Mouse (Mus musculus): ENCODE data around the gene Ngrn. TPM values are rescaled to one million over a fixed set of nuclear protein-coding genes. Genes with fewer than 3 reads are reported as not detected.
A peak's percentile ranks its signal among the peaks of the same experiment; 100 is the strongest.

Ngrn gene
- polyA plus RNA-seq, 1 experiment from 2014 or later, result 47.4 TPM

GRCm38 (mm10) chr7:80252437-80252836 is 8.6 kb upstream of the Ngrn start:
- WGBS, result 79% methylated on average over 7 of the region's 7 CpGs
- Histone ChIP-seq H3K36me3 (ENCODE audit: control insufficient read depth, insufficient read depth, low read length) (no peaks in the 10 kb centered on the region), H3K27ac (ENCODE audit: low read length) (no peak overlapping the region), H3K9me3 (ENCODE audit: control insufficient read depth, low read length) (no peaks in the 10 kb centered on the region), H3K4me3 (ENCODE audit: low read length) (no peak overlapping the region), H3K27me3 (ENCODE audit: control insufficient read depth, insufficient read depth, low read depth, low read length) (no peaks in the 10 kb centered on the region), H3K4me2 (ENCODE audit: low read depth, low read length) (no peak overlapping the region), H3K9ac (ENCODE audit: low read length) (no peak overlapping the region), H3K4me1 (replicated peaks; ENCODE audit: control insufficient read depth, insufficient read depth, low read length) (no peaks in the 10 kb centered on the region)
- no peak for ATAC-seq (ENCODE audit: low read depth)

GRCm38 (mm10) chr7:80252886-80253285 is 8.1 kb upstream of the Ngrn start:
- Histone ChIP-seq H3K9ac (ENCODE audit: low read length) (no peak overlapping the region), H3K27ac (ENCODE audit: low read length) (no peak overlapping the region), H3K9me3 (ENCODE audit: control insufficient read depth, low read length) (no peaks in the 10 kb centered on the region), H3K4me1 (replicated peaks; ENCODE audit: control insufficient read depth, insufficient read depth, low read length) (no peaks in the 10 kb centered on the region), H3K4me2 (ENCODE audit: low read depth, low read length) (no peak overlapping the region), H3K27me3 (ENCODE audit: control insufficient read depth, insufficient read depth, low read depth, low read length) (no peaks in the 10 kb centered on the region), H3K4me3 (ENCODE audit: low read length) (no peak overlapping the region), H3K36me3 (ENCODE audit: control insufficient read depth, insufficient read depth, low read length) (no peaks in the 10 kb centered on the region)
- 80% methylated on average over 11 of the region's 11 CpGs for WGBS
- ATAC-seq (ENCODE audit: low read depth), result no peak

- 70% methylated on average over 2 of the region's 2 CpGs for WGBS
- Histone ChIP-seq H3K9me3 (ENCODE audit: control insufficient read depth, low read length) (no peaks in the 10 kb centered on the region), H3K27ac (ENCODE audit: low read length) (no peak overlapping the region), H3K9ac (ENCODE audit: low read length) (no peak overlapping the region), H3K36me3 (ENCODE audit: control insufficient read depth, insufficient read depth, low read length) (no peaks in the 10 kb centered on the region), H3K4me3 (ENCODE audit: low read length) (no peak overlapping the region), H3K4me2 (ENCODE audit: low read depth, low read length) (no peak overlapping the region), H3K27me3 (ENCODE audit: control insufficient read depth, insufficient read depth, low read depth, low read length) (no peaks in the 10 kb centered on the region), H3K4me1 (replicated peaks; ENCODE audit: control insufficient read depth, insufficient read depth, low read length) (peaks cover 5% of the 10 kb centered on the region; the same call in 1 of the 2 replicates)
- no peak for ATAC-seq (ENCODE audit: low read depth)
Observed at GRCm38 (mm10) chr7:80255981-80256380, 5.0 kb upstream of the Ngrn start.

- no peak for ATAC-seq (ENCODE audit: low read depth)
- no peak overlapping the region for H3K9ac ChIP-seq (ENCODE audit: low read length)
- 55% methylated on average over 2 of the region's 2 CpGs for WGBS
- no peaks in the 10 kb centered on the region for H3K9me3 ChIP-seq (ENCODE audit: control insufficient read depth, low read length)
- H3K36me3 ChIP-seq (ENCODE audit: control insufficient read depth, insufficient read depth, low read length), result no peaks in the 10 kb centered on the region
- H3K27me3 ChIP-seq (ENCODE audit: control insufficient read depth, insufficient read depth, low read depth, low read length), result no peaks in the 10 kb centered on the region
- H3K4me2 ChIP-seq (ENCODE audit: low read depth, low read length), result no peak overlapping the region
- H3K4me1 ChIP-seq (replicated peaks; ENCODE audit: control insufficient read depth, insufficient read depth, low read length), result peaks cover 11% of the 10 kb centered on the region
- H3K27ac ChIP-seq (ENCODE audit: low read length), result no peak overlapping the region
- no peak overlapping the region for H3K4me3 ChIP-seq (ENCODE audit: low read length)
Observed at GRCm38 (mm10) chr7:80257706-80258105, 3.3 kb upstream of the Ngrn start.

DNA sequence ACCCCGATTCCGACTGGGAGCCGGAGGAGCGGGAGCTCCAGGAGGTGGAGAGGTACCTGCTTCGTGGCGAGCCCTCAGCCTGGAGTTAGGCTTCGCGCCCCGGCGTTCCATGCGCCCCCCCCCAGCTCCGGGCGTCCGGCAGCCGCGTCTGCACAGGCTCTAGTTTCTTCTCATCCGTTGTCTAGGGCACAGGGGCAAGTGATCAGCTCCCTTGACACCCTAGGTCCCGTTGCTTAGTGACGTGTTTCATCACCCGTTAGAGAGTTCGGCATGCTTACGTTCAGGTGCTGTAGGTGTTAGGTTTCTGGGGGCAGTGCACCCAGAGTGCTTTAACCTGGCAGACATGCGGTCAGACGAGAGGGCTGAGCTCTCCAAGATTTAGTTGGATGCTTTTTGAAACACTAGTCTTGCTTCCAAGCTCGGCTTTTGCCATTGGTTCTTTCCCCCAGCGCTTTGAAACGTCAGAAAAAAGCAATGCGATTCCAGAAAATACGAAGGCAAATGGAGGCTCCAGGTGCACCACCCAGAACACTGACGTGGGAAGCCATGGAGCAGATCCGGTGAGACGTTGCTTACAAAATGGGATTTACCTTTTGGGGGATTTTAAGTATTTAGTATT is 466 bp downstream of the Ngrn start:
- Histone ChIP-seq H3K9ac (ENCODE audit: low read length) (peak overlapping the region; percentile 81), H3K4me2 (ENCODE audit: low read depth, low read length) (peak overlapping the region; percentile 82), H3K27me3 (ENCODE audit: control insufficient read depth, insufficient read depth, low read depth, low read length) (no peaks in the 10 kb centered on the region), H3K9me3 (ENCODE audit: control insufficient read depth, low read length) (no peaks in the 10 kb centered on the region), H3K4me1 (replicated peaks; ENCODE audit: control insufficient read depth, insufficient read depth, low read length) (peaks cover 11% of the 10 kb centered on the region), H3K36me3 (ENCODE audit: control insufficient read depth, insufficient read depth, low read length) (peaks cover 21% of the 10 kb centered on the region), H3K4me3 (ENCODE audit: low read length) (peak overlapping the region; percentile 81), H3K27ac (ENCODE audit: low read length) (peak overlapping the region; percentile 55)
- WGBS, result 1% methylated on average over 32 of the region's 32 CpGs
- peak; percentile 62 for ATAC-seq (ENCODE audit: low read depth)

GRCm38 (mm10) chr7:80264606-80265005 is 3.6 kb downstream of the Ngrn start:
- WGBS, result 85% methylated on average over 12 of the region's 12 CpGs
- no peak for ATAC-seq (ENCODE audit: low read depth)
- no peak overlapping the region for H3K4me2 ChIP-seq (ENCODE audit: low read depth, low read length)
- peaks cover 16% of the 10 kb centered on the region for H3K4me1 ChIP-seq (replicated peaks; ENCODE audit: control insufficient read depth, insufficient read depth, low read length)
- no peak overlapping the region for H3K4me3 ChIP-seq (ENCODE audit: low read length)
- no peak overlapping the region for H3K9ac ChIP-seq (ENCODE audit: low read length)
- H3K27ac ChIP-seq (ENCODE audit: low read length), result no peak overlapping the region
- no peaks in the 10 kb centered on the region for H3K27me3 ChIP-seq (ENCODE audit: control insufficient read depth, insufficient read depth, low read depth, low read length)
- H3K9me3 ChIP-seq (ENCODE audit: control insufficient read depth, low read length), result no peaks in the 10 kb centered on the region
- peaks cover 27% of the 10 kb centered on the region for H3K36me3 ChIP-seq (ENCODE audit: control insufficient read depth, insufficient read depth, low read length)

DNA sequence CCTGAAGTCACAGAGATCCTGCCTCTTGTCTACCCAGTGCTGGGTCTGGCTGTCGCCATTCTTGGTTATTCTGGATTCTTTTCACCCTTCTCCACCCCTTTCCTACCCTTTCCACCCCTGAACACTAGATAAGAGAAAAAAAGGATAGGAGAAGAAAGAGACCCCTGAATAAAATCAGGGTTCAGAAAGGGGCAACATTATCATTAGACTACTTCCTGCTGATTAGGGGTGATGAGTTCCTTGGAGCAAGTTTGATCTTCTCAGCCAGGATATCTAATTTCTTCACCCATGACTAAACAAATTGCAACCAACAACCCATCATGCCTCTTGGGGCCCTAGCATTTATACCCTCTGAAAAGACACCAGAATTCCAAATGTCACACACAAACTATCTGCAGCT is 6.7 kb downstream of the Ngrn start:
- Histone ChIP-seq H3K27me3 (ENCODE audit: control insufficient read depth, insufficient read depth, low read depth, low read length) (no peaks in the 10 kb centered on the region), H3K27ac (ENCODE audit: low read length) (no peak overlapping the region), H3K9ac (ENCODE audit: low read length) (no peak overlapping the region), H3K4me2 (ENCODE audit: low read depth, low read length) (no peak overlapping the region), H3K9me3 (ENCODE audit: control insufficient read depth, low read length) (no peaks in the 10 kb centered on the region), H3K4me3 (ENCODE audit: low read length) (no peak overlapping the region), H3K4me1 (replicated peaks; ENCODE audit: control insufficient read depth, insufficient read depth, low read length) (peaks cover 16% of the 10 kb centered on the region), H3K36me3 (ENCODE audit: control insufficient read depth, insufficient read depth, low read length) (peaks cover 27% of the 10 kb centered on the region)
- ATAC-seq (ENCODE audit: low read depth), result no peak
- WGBS, result 61% methylated on average over 1 of the region's 1 CpGs

GRCm38 (mm10) chr7:80268897-80269750 is 8.1 kb downstream of the Ngrn start, which contains the start of gene Vps33b:
Gene Vps33b (plus strand): TSS chr7:80269649.
- peaks cover 29% of the 10 kb centered on the region for H3K36me3 ChIP-seq (ENCODE audit: control insufficient read depth, insufficient read depth, low read length)
- peak within 1 kb of the TSS; percentile 76 for H3K4me3 ChIP-seq (ENCODE audit: low read length)
- peak within 1 kb of the TSS; percentile 77 for H3K9ac ChIP-seq (ENCODE audit: low read length)
- peak; percentile 93 for ATAC-seq (ENCODE audit: low read depth)
- no peaks in the 10 kb centered on the region for H3K27me3 ChIP-seq (ENCODE audit: control insufficient read depth, insufficient read depth, low read depth, low read length)
- peaks cover 16% of the 10 kb centered on the region for H3K4me1 ChIP-seq (replicated peaks; ENCODE audit: control insufficient read depth, insufficient read depth, low read length)
- H3K9me3 ChIP-seq (ENCODE audit: control insufficient read depth, low read length), result no peaks in the 10 kb centered on the region
- H3K27ac ChIP-seq (ENCODE audit: low read length), result peak within 1 kb of the TSS; percentile 32
- 4% methylated on average over 21 of the region's 21 CpGs for WGBS
- peak within 1 kb of the TSS; percentile 93 for H3K4me2 ChIP-seq (ENCODE audit: low read depth, low read length)

GRCm38 (mm10) chr7:80269751-80270255 is 8.8 kb downstream of the Ngrn start:
- peak overlapping the region; percentile 32; the same call in 1 of the 2 replicates for H3K27ac ChIP-seq (ENCODE audit: low read length)

More at GRCm38 (mm10) chr7:80269751-80270255, 8.8 kb downstream of the Ngrn start:
- Histone ChIP-seq H3K4me1 (replicated peaks; ENCODE audit: control insufficient read depth, insufficient read depth, low read length) (peaks cover 16% of the 10 kb centered on the region), H3K4me2 (ENCODE audit: low read depth, low read length) (peak overlapping the region; percentile 93), H3K9ac (ENCODE audit: low read length) (peak overlapping the region; percentile 77), H3K4me3 (ENCODE audit: low read length) (peak overlapping the region; percentile 76), H3K9me3 (ENCODE audit: control insufficient read depth, low read length) (peaks cover 5% of the 10 kb centered on the region), H3K36me3 (ENCODE audit: control insufficient read depth, insufficient read depth, low read length) (peaks cover 29% of the 10 kb centered on the region), H3K27me3 (ENCODE audit: control insufficient read depth, insufficient read depth, low read depth, low read length) (no peaks in the 10 kb centered on the region)
- 1% methylated on average over 23 of the region's 23 CpGs for WGBS
- peak; percentile 68 for ATAC-seq (ENCODE audit: low read depth)
